Mouse (Mus musculus): ENCODE measurements at regions not wholly inside any gene's neighbourhood (a gene's known extent, or its start where the extent isn't known, plus 50 kb on each side); places are given as distances from the start of the nearest gene placed in this dataset.
A peak's percentile ranks its signal among the peaks of the same experiment; 100 is the strongest.

DNA sequence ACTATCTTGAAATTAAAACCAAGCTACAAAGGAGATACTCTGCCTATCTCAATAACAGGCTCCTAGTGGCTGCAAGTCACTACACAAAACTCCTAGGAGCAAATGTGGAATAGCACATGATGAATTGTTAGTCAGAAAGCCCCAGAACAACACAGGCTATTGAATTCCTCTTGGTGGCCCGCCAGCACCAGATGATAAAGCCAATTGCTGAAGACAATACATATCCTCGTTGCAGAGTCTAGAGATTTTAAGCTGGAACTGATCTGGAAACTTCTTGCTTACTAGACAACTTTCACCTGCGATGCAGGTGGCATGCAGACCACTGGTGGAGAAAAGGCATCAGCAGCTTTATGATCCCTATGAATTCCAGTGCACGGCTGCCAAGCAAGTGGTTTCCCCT is 126.5 kb upstream of the Eya4 start:
- no peak for DNase-seq

DNA sequence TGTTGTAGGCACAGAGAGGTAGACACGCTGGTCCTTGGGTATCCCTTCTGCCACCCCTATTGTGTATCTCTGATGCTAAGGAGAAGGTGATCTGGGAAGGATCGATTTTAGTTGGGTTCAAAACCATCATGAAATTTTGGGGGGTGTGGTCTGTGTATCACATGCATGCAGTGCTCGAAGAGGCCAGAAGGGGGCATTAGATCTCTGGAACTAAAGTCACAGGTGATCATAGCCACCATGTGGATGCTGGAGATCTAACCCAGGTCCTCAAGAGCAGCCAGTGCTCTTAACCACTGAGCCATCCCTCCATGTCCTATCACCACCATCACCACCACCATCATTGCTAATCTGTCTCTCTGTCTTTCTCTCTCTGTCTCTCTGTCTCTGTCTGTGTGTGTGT is 100.4 kb upstream of the Eya4 start:
- DNase-seq: peak in 1 of 2 experiments; percentile 9

DNA sequence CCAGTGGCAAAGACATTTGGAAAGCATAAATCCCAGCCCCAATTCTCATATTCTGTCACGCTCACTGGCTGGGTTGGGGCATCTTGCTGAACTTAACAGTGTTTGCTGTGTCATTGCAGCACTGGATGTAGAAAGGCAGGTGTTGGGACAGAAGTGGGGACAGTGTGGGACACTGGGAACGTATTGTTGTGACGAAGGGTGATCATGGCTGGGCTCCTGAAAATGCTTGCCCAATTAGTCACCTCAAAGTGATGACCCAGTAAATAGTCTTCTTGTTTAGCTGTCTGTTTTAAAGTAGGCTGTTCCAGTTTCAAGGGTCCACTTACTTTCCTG is 100.0 kb upstream of the Eya4 start:
- no peak for DNase-seq

DNA sequence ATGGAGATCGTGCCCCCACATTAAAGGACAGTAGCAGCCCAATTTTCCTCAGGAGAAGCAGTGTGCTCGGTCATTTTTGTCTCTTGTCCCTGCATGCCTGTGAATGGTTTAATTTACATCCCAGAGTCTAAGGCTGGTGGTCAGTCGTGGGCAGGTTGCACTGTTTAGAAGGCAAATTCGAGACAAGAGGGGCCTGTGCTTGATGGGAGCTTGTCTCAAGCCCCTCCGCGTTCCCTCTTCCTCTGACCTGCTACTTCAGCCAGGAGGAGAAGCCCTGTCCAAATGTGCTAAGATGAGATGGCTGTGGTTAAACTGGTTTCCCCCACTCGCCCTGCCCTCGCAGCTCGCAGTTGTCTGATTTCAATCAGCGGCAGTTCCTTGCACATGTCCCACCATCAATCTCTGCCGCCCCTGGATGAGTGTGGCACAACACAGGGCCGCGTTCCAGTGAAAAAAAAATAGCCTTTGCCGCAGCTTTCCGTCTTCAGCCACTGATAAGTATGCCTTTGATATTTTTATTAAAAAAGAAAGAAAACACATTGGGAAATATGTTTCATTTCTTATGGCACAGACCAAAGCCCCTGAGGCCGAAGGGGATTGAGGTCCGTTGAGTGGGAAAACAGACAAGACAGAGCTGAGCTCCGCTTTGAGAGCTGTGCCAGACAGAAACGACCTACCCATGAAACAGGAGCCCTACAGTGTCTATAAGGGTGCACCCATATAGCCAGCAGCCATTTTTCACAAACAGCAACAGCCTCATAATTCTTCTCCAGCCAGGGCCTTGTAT is 99.5 kb upstream of the Eya4 start:
- DNase-seq: no peak

DNA sequence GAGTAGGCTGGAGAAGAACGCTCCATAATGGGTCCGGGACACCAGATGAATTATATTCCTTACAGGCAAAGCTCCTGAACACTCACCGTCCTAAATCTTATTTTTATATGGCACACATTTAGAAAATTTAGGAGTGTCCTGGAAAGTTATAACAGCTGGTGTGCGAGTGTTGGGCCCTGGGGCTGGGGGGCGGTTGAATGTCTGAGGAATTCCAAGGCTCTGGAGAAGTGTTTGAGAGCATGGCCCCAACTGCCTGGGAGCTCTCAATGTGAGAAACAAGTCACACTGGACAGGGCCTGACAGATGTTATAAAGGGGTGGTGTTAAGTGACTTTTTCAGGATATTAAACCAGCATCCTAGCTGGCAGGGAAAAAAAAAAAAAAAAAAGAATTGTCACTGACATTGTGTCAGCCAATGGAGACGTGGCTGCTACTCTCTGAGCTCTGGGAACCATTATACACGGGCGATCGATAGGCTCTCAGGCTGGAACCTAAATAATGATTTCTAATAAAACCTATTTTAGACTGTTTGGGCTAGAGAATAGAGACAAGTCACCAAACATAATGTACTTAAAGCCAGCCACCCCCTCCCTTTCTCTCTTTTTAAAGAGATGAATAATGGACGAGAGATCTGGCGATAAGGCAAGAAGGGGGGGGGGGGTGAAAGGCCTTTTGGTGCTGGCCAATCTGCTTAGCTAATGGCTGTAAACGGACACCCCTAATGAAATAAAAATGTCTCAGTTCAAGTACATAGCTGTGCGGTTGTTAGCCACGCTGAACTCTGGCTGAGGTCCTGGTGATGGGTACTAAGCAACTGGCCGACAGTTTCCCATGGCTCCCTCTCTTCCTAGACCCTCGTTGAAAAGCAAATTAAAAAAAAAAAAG is 98.6 kb upstream of the Eya4 start:
- no peak for DNase-seq

DNA sequence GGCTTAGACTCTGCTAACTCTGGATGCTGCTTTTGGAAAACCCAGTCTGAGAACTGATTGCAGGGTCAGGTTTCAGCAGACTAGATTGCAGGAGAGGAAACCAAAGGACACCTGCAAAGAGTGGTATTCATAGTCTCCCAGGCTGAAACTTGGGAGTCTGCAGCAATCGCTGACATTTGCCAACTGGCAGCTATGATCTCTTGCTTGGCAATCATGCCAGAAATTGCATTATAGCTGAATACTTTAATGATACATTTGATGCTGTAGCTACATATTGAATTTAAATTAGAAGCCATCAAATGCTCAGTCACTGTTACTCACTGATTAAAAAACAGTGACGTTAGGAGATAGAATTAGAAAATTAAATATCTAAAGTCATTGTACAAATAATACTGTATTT is 79.8 kb upstream of the Eya4 start:
- no peak for DNase-seq

DNA sequence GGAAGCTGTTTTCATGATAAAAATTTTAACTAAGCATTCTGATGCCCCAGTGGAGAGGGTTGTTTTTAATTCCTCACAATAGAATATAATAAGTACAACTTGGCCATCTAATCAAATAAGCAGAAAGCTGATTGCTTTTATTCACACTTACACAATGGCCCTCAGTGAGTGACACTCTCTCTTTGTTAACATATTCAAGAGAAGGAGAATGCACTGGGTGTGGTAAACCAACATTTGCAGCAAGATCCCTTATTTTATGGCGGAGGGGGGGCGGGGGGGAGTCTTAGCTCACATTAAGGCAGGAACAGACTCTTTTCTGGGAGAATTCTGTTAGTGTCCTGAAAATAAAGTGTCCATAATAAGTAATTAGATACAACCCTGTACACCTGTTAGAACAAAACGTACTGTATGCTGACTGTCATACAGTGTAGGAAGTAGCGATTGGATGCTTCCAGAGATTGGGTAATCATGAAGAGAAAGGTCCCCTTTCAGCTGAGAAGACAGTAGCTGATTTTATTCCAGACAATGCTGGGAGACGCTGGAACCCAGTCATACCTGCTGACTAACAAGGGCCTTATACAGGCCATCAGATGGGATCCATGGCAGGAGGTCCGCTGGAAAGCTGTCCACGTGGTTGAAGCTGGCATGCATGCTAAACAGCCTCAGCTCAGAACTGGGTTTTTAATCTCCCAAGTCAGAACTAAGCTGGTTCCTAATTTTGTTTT is 63.4 kb upstream of the Eya4 start:
- no peak for DNase-seq

DNA sequence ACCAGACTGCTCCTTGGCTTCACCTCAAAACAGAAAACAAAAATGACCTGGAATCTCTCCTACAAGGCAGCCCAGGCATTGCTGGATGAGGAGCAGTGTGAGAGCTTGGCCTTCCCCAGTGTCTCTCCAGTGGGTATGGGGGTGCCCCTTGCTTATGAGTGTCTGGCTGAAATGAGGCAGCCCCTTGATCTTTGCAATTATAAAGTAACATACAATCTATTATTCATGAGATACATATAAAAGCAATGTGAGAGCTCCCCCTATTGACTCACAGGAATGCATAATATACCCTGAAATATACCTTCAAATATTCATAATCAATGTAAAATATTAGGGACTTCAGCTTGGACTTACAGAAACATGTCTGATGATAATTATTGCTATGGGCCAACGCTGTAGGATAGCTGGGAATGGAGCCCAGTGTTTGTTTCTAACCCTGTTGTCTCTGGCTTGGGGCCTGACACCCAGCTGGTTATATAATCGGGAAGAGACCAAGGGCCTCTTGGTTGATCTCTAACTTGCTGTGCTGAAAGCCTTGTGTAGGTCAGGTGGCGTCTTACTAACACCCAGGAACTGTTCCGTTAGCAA is 52.9 kb upstream of the Eya4 start:
- DNase-seq: peak; percentile 18 to 73

Measured in kidney, postnatal 25 days (tissue).